Mouse (Mus musculus): ENCODE measurements at regions not wholly inside any gene's neighbourhood (a gene's known extent, or its start where the extent isn't known, plus 50 kb on each side); places are given as distances from the start of the nearest gene placed in this dataset.

DNA sequence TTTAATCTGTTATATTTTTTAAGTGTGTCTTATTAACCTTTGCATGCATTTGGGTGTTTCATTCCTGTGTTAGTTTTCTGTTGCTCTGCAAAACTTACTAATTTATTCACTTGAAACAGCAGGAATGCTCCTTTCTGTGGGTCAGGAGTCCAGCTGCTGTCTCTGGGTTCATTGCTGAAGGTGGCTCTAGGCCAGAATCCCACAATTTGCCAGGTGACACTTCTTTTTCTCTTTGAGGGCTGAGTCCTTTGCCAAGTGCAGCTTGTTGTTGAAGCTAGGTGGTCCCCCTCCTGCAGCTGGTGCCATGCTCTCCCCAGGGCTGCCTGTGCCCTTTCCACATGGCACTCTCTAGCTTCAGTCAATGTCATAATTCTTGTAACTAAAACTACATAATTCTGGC lies 348.7 kb downstream of the Vps13c start:
- Histone ChIP-seq H3K36me3 (ENCODE audit: insufficient read depth) (no peaks in the 10 kb centered on the region), H3K9ac (no peak overlapping the region), H3K27me3 (ENCODE audit: insufficient read depth, low read length) (no peaks in the 10 kb centered on the region), H3K4me3 (ENCODE audit: low read depth, low read length) (no peak overlapping the region), H3K27ac (ENCODE audit: low read depth, low read length) (no peak overlapping the region), H3K9me3 (ENCODE audit: low read length) (no peaks in the 10 kb centered on the region), H3K4me2 (ENCODE audit: low read depth) (no peak overlapping the region), H3K4me1 (ENCODE audit: insufficient read depth) (no peaks in the 10 kb centered on the region)
- ATAC-seq (no peak), DNase-seq (no peak)
- TF ChIP-seq CTCF (IDR thresholded peaks at IDR 0.05; ENCODE audit: low read depth) = no peak

DNA sequence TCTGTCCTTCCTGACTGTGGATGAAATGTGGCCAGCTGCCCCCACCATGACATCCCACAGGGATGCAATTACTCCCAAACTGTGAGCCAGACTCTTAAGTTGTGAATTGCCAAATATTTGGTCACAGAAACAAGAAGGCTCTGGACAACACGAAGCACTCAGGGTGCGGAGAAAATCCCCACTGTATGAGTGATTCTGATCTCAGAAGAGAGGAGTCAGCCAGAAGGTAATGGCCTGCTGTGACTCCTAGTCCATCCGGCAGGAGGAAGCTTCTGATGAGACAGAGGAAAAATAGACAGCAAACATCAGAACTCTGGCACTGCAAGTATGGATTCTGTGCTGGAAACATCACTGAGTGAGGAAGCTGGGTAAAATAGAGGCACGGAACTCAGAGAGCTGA lies 359.6 kb downstream of the Vps13c start:
- TF ChIP-seq CTCF (IDR thresholded peaks at IDR 0.05; ENCODE audit: low read depth) = no peak
- no peak overlapping the region for H3K4me3 ChIP-seq (ENCODE audit: low read depth, low read length)
- 80% methylated on average over 4 of the region's 4 CpGs for WGBS

DNA sequence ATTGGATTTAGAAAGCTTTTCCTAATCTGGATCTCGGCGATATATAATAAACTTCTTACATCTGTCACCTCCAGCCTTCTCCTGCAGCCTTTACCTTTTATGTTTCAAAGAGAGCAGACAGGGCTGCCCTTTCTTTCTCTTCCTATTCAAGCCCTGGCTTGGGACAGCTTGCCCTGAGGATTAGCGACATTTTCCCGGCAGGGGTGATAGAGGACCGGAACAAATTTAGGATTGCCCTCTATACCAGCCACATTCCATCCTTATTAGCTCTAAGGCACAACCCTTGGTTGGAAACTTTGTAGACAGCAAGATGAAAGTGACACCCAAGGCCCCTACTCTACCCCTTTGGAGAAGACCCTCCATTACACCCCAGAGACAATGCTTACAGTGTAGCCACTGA lies 360.8 kb downstream of the Vps13c start:
- H3K4me1 ChIP-seq (ENCODE audit: insufficient read depth) = no peaks in the 10 kb centered on the region
- no peak overlapping the region for H3K9ac ChIP-seq
- no peak overlapping the region for H3K27ac ChIP-seq (ENCODE audit: low read depth, low read length)
- H3K27me3 ChIP-seq (ENCODE audit: insufficient read depth, low read length) = no peaks in the 10 kb centered on the region
- 14% methylated on average over 5 of the region's 5 CpGs for WGBS
- H3K4me2 ChIP-seq (ENCODE audit: low read depth) = no peak overlapping the region
- no peaks in the 10 kb centered on the region for H3K9me3 ChIP-seq (ENCODE audit: low read length)
- H3K36me3 ChIP-seq (ENCODE audit: insufficient read depth) = no peaks in the 10 kb centered on the region
- DNase-seq = no peak
- TF ChIP-seq CTCF (IDR thresholded peaks at IDR 0.05; ENCODE audit: low read depth) = no peak
- no peak for ATAC-seq
- H3K4me3 ChIP-seq (ENCODE audit: low read depth, low read length) = no peak overlapping the region

More for the DNA sequence above, 359.6 kb downstream of the Vps13c start:
- Histone ChIP-seq H3K27ac (ENCODE audit: low read depth, low read length) (no peak overlapping the region), H3K27me3 (ENCODE audit: insufficient read depth, low read length) (no peaks in the 10 kb centered on the region), H3K9me3 (ENCODE audit: low read length) (no peaks in the 10 kb centered on the region), H3K9ac (no peak overlapping the region), H3K36me3 (ENCODE audit: insufficient read depth) (no peaks in the 10 kb centered on the region), H3K4me1 (ENCODE audit: insufficient read depth) (no peaks in the 10 kb centered on the region), H3K4me2 (ENCODE audit: low read depth) (no peak overlapping the region)
- no peak for DNase-seq
- no peak for ATAC-seq

DNA sequence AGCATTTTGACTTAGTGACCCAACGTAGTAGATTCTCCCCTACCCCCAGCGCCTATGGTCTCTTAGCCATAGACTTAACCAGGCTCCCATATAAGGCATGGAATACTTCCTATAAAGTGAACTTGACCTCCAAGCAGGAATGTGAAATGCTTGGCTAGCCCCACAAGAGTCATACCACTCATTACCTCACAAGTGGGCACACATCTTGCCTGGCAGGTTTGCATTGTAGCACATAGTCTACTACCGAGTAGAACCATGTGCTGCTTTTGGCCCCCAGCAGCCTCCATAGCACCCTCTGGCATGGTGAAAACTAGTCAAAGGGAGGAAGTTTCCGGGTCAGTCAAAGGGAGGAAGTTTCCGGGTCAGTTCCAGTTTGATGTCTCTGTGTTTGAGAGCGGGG lies 385.5 kb downstream of the Vps13c start:
- Histone ChIP-seq H3K9ac (no peak overlapping the region), H3K4me2 (ENCODE audit: low read depth) (no peak overlapping the region), H3K36me3 (ENCODE audit: insufficient read depth) (no peaks in the 10 kb centered on the region), H3K9me3 (ENCODE audit: low read length) (no peaks in the 10 kb centered on the region), H3K27ac (ENCODE audit: low read depth, low read length) (no peak overlapping the region), H3K4me3 (ENCODE audit: low read depth, low read length) (no peak overlapping the region), H3K4me1 (ENCODE audit: insufficient read depth) (no peaks in the 10 kb centered on the region), H3K27me3 (ENCODE audit: insufficient read depth, low read length) (no peaks in the 10 kb centered on the region)
- DNase-seq (no peak), ATAC-seq (no peak)
- WGBS = 91% methylated on average over 6 of the region's 6 CpGs
- TF ChIP-seq CTCF (IDR thresholded peaks at IDR 0.05; ENCODE audit: low read depth) = no peak

DNA sequence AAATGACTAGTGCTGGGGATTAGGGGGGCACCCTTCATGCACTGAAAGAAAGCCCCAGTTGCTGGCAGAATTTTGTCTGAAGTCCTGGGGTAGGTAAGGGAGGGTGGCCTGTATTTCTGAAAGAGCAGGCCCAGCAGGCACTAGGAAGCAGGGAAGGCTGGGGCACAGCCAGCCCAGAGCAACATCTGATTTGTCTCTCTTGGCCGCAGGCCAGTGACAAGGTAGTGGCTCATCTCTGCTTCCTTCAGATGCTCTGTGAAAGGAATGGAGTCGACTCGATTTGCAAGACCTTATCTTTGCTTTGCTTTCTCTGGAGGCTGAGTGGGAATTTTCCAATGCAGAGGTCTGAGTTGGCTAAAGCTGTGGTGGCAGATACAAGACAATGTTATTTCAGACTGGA lies 390.9 kb downstream of the Vps13c start:
- ATAC-seq = no peak

DNA sequence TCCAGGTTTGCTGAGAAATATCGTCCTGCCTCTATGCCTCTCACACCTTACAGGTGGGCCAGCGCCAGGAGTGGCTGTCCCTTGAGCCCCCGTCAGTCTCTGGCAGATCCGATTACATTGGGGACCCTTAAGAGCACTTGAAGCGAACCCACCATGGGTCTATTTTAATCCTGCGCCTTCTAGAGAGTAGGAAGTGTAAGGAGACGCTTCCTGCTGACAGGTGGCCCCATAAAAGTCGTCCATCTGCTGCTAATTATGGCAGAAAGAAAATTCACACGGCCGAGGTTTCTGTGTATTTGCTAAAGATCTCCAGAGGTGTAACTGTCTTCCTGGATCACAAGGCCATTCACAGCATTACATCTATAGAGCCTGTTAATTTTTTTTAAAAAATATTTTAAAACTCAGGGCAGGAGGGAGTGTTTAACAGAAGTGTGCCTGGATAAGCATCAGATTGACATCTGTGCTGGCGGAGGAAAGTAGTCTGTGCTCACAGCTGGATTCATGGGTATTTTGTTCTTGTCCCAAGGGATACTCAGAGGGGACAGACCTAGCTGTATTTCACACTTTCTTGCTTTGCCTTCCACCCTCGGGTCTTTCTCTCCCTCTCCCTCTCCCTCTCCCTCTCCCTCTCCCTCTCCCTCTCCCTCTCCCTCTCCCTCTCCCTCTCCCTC lies 394.9 kb downstream of the Vps13c start:
- H3K27ac ChIP-seq (ENCODE audit: low read depth, low read length) = no peak overlapping the region
- no peaks in the 10 kb centered on the region for H3K9me3 ChIP-seq (ENCODE audit: low read length)
- H3K9ac ChIP-seq = no peak overlapping the region
- 44% methylated on average over 12 of the region's 12 CpGs for WGBS
- no peak overlapping the region for H3K4me2 ChIP-seq (ENCODE audit: low read depth)
- no peak for ATAC-seq
- no peaks in the 10 kb centered on the region for H3K4me1 ChIP-seq (ENCODE audit: insufficient read depth)
- no peaks in the 10 kb centered on the region for H3K27me3 ChIP-seq (ENCODE audit: insufficient read depth, low read length)
- no peaks in the 10 kb centered on the region for H3K36me3 ChIP-seq (ENCODE audit: insufficient read depth)
- no peak for TF ChIP-seq CTCF (IDR thresholded peaks at IDR 0.05; ENCODE audit: low read depth)
- DNase-seq = no peak
- no peak overlapping the region for H3K4me3 ChIP-seq (ENCODE audit: low read depth, low read length)

More for the DNA sequence above, 390.9 kb downstream of the Vps13c start:
- Histone ChIP-seq H3K36me3 (ENCODE audit: insufficient read depth) (no peaks in the 10 kb centered on the region), H3K27me3 (ENCODE audit: insufficient read depth, low read length) (no peaks in the 10 kb centered on the region), H3K9ac (no peak overlapping the region), H3K4me1 (ENCODE audit: insufficient read depth) (no peaks in the 10 kb centered on the region), H3K4me2 (ENCODE audit: low read depth) (no peak overlapping the region), H3K4me3 (ENCODE audit: low read depth, low read length) (no peak overlapping the region), H3K27ac (ENCODE audit: low read depth, low read length) (no peak overlapping the region), H3K9me3 (ENCODE audit: low read length) (no peaks in the 10 kb centered on the region)
- DNase-seq = no peak
- 86% methylated on average over 3 of the region's 3 CpGs for WGBS
- TF ChIP-seq CTCF (IDR thresholded peaks at IDR 0.05; ENCODE audit: low read depth) = no peak

DNA sequence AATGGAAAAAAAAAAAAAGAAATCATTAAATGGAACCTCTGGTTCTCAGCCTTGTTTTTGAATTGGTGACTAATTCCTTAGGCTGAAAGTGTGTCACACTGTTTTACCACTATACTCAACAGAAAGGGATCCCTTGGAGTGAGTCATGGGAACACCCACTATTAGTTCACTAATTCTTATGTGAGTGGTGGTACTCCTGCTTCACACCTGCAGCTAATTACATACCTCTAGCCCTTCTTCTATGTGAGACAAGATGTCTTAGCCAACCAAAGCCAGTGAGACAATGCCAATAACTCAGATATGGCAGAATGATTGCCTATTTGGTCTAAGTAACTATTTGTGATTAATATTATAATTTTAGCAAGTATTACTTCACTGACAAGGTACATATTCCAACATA lies 398.9 kb downstream of the Vps13c start:
- no peaks in the 10 kb centered on the region for H3K4me1 ChIP-seq (ENCODE audit: insufficient read depth)
- H3K36me3 ChIP-seq (ENCODE audit: insufficient read depth) = no peaks in the 10 kb centered on the region
- no peak overlapping the region for H3K27ac ChIP-seq (ENCODE audit: low read depth, low read length)
- H3K4me2 ChIP-seq (ENCODE audit: low read depth) = no peak overlapping the region
- no peaks in the 10 kb centered on the region for H3K9me3 ChIP-seq (ENCODE audit: low read length)
- no peaks in the 10 kb centered on the region for H3K27me3 ChIP-seq (ENCODE audit: insufficient read depth, low read length)
- DNase-seq (no peak), ATAC-seq (no peak)
- H3K9ac ChIP-seq = no peak overlapping the region
- TF ChIP-seq CTCF (IDR thresholded peaks at IDR 0.05; ENCODE audit: low read depth) = no peak
- no peak overlapping the region for H3K4me3 ChIP-seq (ENCODE audit: low read depth, low read length)

All from forebrain, postnatal 0 days (tissue).